Mouse (Mus musculus) ES-Bruce4 (cell line): ENCODE results near the gene H2-Eb1. TPM values are rescaled to one million over a fixed set of nuclear protein-coding genes. Genes with fewer than 3 reads are reported as not detected.

Experiments
- H3K27ac ChIP-seq: 2 replicates; pipeline ENCODE4 v1.5.1; 2012; ENCODE audit warnings: low read length, inconsistent platforms; ENCODE audit not compliant: insufficient read depth
- H3K27me3 ChIP-seq: 2 replicates; pipeline ENCODE4 v1.6.1; 2012; ENCODE audit warnings: mild to moderate bottlenecking, low read length, inconsistent platforms; ENCODE audit not compliant: control insufficient read depth, poor library complexity, insufficient read depth, severe bottlenecking
- H3K36me3 ChIP-seq: 2 replicates; pipeline ENCODE4 v1.6.1; 2012; ENCODE audit warnings: inconsistent platforms, mild to moderate bottlenecking, low read length, moderate library complexity; ENCODE audit not compliant: control insufficient read depth, poor library complexity, insufficient read depth, severe bottlenecking
- H3K4me1 ChIP-seq: one replicate; pipeline ENCODE4 v1.8.1; 2011; ENCODE audit warnings: low read length; ENCODE audit not compliant: control insufficient read depth, insufficient read depth
- H3K4me3 ChIP-seq: 2 replicates; pipeline ENCODE4 v1.5.1; 2011; ENCODE audit warnings: low read depth, mild to moderate bottlenecking, low read length
- H3K9ac ChIP-seq: 2 replicates; pipeline ENCODE4 v1.6.1; 2012; ENCODE audit warnings: low read depth, mild to moderate bottlenecking, inconsistent platforms; ENCODE audit not compliant: poor library complexity, severe bottlenecking
- H3K9me3 ChIP-seq: replicated peaks from 2 replicates; pipeline ENCODE4 v1.6.1; 2012; ENCODE audit warnings: mild to moderate bottlenecking, low read length, inconsistent platforms; ENCODE audit not compliant: control insufficient read depth, poor library complexity, insufficient read depth, severe bottlenecking
- CTCF ChIP-seq: IDR thresholded peaks from one replicate; pipeline ENCODE4 v1.8.1; 2011; ENCODE audit warnings: low read depth, low read length
- EP300 ChIP-seq: IDR thresholded peaks from 2 replicates; pipeline ENCODE4 v1.6.1; 2011; ENCODE audit warnings: low read depth, low read length; ENCODE audit not compliant: insufficient read depth
- POLR2A ChIP-seq: IDR thresholded peaks from one replicate; pipeline ENCODE4 v1.8.1; 2011; ENCODE audit warnings: low read length; ENCODE audit not compliant: insufficient read depth
- polyA plus RNA-seq: library from polyadenylated mRNA; stranded (reverse); fragments of >200 nt; gene quantifications from 2 replicates; pipeline ENCODE4 v1.2.4, GENCODE M21; 2011; ENCODE audit warnings: low read depth; ENCODE audit not compliant: missing spikeins, insufficient read depth, insufficient read length

Gene H2-Eb1
- polyA plus RNA-seq, 1 experiment = 2.8 TPM

GRCm38 (mm10) chr17:34349429-34349828 lies 43.8 kb downstream of the H2-Eb1 start:
- no peaks in the 10 kb centered on the region for H3K36me3 ChIP-seq

GRCm38 (mm10) chr17:34354539-34354938 lies 48.9 kb downstream of the H2-Eb1 start, which contains the start of gene Btnl2:
Gene Btnl2 (plus strand): TSS chr17:34354822.
- Histone ChIP-seq H3K36me3 (no peaks in the 10 kb centered on the region), H3K4me3 (no peak within 1 kb of the TSS), H3K9me3 (no peaks in the 10 kb centered on the region), H3K27ac (no peak within 1 kb of the TSS), H3K9ac (no peak within 1 kb of the TSS), H3K27me3 (no peaks in the 10 kb centered on the region), H3K4me1 (no peaks in the 10 kb centered on the region)
- TF ChIP-seq EP300 = no peak
- no peak for TF ChIP-seq POLR2A
- no peak for TF ChIP-seq CTCF

More at GRCm38 (mm10) chr17:34349429-34349828, 43.8 kb downstream of the H2-Eb1 start:
- Histone ChIP-seq H3K27ac (no peak overlapping the region), H3K4me1 (no peaks in the 10 kb centered on the region), H3K9ac (no peak overlapping the region), H3K9me3 (no peaks in the 10 kb centered on the region), H3K4me3 (no peak overlapping the region), H3K27me3 (no peaks in the 10 kb centered on the region)
- TF ChIP-seq CTCF = peak; percentile 50
- no peak for TF ChIP-seq EP300

GRCm38 (mm10) chr17:34354940-34355339 lies 49.3 kb downstream of the H2-Eb1 start:
- no peaks in the 10 kb centered on the region for H3K4me1 ChIP-seq
- H3K36me3 ChIP-seq = no peaks in the 10 kb centered on the region
- H3K9me3 ChIP-seq = no peaks in the 10 kb centered on the region
- H3K27ac ChIP-seq = no peak overlapping the region
- H3K4me3 ChIP-seq = no peak overlapping the region
- no peak overlapping the region for H3K9ac ChIP-seq
- TF ChIP-seq CTCF (no peak), POLR2A (no peak), EP300 (no peak)
- no peaks in the 10 kb centered on the region for H3K27me3 ChIP-seq

- Histone ChIP-seq H3K9ac (no peak overlapping the region), H3K27me3 (no peaks in the 10 kb centered on the region), H3K4me3 (no peak overlapping the region), H3K9me3 (no peaks in the 10 kb centered on the region), H3K36me3 (no peaks in the 10 kb centered on the region), H3K27ac (no peak overlapping the region), H3K4me1 (no peaks in the 10 kb centered on the region)
- TF ChIP-seq CTCF (no peak), EP300 (no peak), POLR2A (no peak)
Measured at GRCm38 (mm10) chr17:34362954-34363546, 57.4 kb downstream of the H2-Eb1 start.

GRCm38 (mm10) chr17:34363676-34364310 lies 58.1 kb downstream of the H2-Eb1 start:
- Histone ChIP-seq H3K27ac (no peak overlapping the region), H3K9ac (no peak overlapping the region), H3K9me3 (no peaks in the 10 kb centered on the region), H3K27me3 (no peaks in the 10 kb centered on the region), H3K4me3 (no peak overlapping the region), H3K4me1 (no peaks in the 10 kb centered on the region), H3K36me3 (no peaks in the 10 kb centered on the region)
- no peak for TF ChIP-seq POLR2A
- TF ChIP-seq CTCF = no peak
- TF ChIP-seq EP300 = no peak

GRCm38 (mm10) chr17:34365031-34365430 lies 59.4 kb downstream of the H2-Eb1 start:
- no peak overlapping the region for H3K9ac ChIP-seq
- no peaks in the 10 kb centered on the region for H3K36me3 ChIP-seq
- no peaks in the 10 kb centered on the region for H3K4me1 ChIP-seq
- no peak overlapping the region for H3K4me3 ChIP-seq
- no peaks in the 10 kb centered on the region for H3K27me3 ChIP-seq
- no peak overlapping the region for H3K27ac ChIP-seq
- TF ChIP-seq EP300 (no peak), POLR2A (no peak), CTCF (no peak)
- H3K9me3 ChIP-seq = no peaks in the 10 kb centered on the region

Other genes with a start within 250 kb of the H2-Eb1 start
- gene H2-Oa, start 213.5 kb upstream of the H2-Eb1 start, polyA plus RNA-seq = 1.4 TPM in 1 of 2 replicates, not detected in the other
- 5.9 and 8.3 TPM in 2 replicates for gene H2-DMa, start 186.3 kb upstream of the H2-Eb1 start, polyA plus RNA-seq
- 190 and 199 TPM in 2 replicates for gene Brd2, start 183.2 kb upstream of the H2-Eb1 start, polyA plus RNA-seq
- gene H2-DMb2, start 162.6 kb upstream of the H2-Eb1 start, polyA plus RNA-seq = not detected in 2 replicates
- gene H2-DMb1, start 152.8 kb upstream of the H2-Eb1 start, polyA plus RNA-seq = 0.65 and 1.1 TPM in 2 replicates
- gene Tap1, start 118.3 kb upstream of the H2-Eb1 start, polyA plus RNA-seq = 21.6 and 24.6 TPM in 2 replicates
- gene Psmb9, start 118.1 kb upstream of the H2-Eb1 start, polyA plus RNA-seq = 8.7 and 10.2 TPM in 2 replicates
- 20.5 and 27.6 TPM in 2 replicates for gene Psmb8, start 108.1 kb upstream of the H2-Eb1 start, polyA plus RNA-seq
- gene Tap2, start 102.3 kb upstream of the H2-Eb1 start, polyA plus RNA-seq = 18.8 and 22.7 TPM in 2 replicates
- not detected in 2 replicates for gene H2-Ob, start 67.0 kb upstream of the H2-Eb1 start, polyA plus RNA-seq
- gene H2-Ab1, start 48.2 kb upstream of the H2-Eb1 start, polyA plus RNA-seq = 2.3 and 2.4 TPM in 2 replicates
- not detected in 2 replicates for gene H2-Aa, start 18.0 kb upstream of the H2-Eb1 start, polyA plus RNA-seq
- not detected in 2 replicates for gene H2-Eb2, start 19.8 kb downstream of the H2-Eb1 start, polyA plus RNA-seq
- gene Btnl2, start 49.0 kb downstream of the H2-Eb1 start, polyA plus RNA-seq = not detected in 2 replicates
- gene Btnl1, start 71.3 kb downstream of the H2-Eb1 start, polyA plus RNA-seq = 0.28 TPM in 1 of 2 replicates, not detected in the other
- gene BC051142, start 93.0 kb downstream of the H2-Eb1 start, polyA plus RNA-seq = not detected in 2 replicates
- gene Btnl4, start 171.5 kb downstream of the H2-Eb1 start, polyA plus RNA-seq = not detected in 2 replicates
- gene Btnl6, start 211.5 kb downstream of the H2-Eb1 start, polyA plus RNA-seq = not detected in 2 replicates